Mouse (Mus musculus): ENCODE measurements around the gene Ano8.

- TF ChIP-seq CTCF (IDR thresholded peaks at IDR 0.05; ENCODE audit: borderline replicate concordance, extremely low read depth, insufficient read depth, insufficient read length) (no peak), POLR2A (IDR thresholded peaks at IDR 0.05; ENCODE audit: borderline replicate concordance, extremely low read depth, insufficient read depth, insufficient read length, poor library complexity, severe bottlenecking) (no peak)
Observed at GRCm38 (mm10) chr8:71468001-71468400, 17.8 kb downstream of the Ano8 start.

Data from brain, embryonic 14.5 days (tissue).